Mouse (Mus musculus) lung, embryonic 16.5 days (tissue): ENCODE results near the gene Glipr1. TPM values are rescaled to one million over a fixed set of nuclear protein-coding genes. Genes with fewer than 3 reads are reported as not detected.

Experiments
- ATAC-seq: fragments of 200-750 bp; cut with Nextera tagmentation; 2 replicates; pipeline ENCODE4 v1.8.0; 2017; ENCODE audit warnings: low read depth, mild to moderate bottlenecking, moderate library complexity
- H3K27ac ChIP-seq: fragments of 300-500 bp; sonication (generic); 2 replicates; pipeline ENCODE4 v1.5.1; 2014; ENCODE audit warnings: mild to moderate bottlenecking, control low read depth, low read length
- H3K27me3 ChIP-seq: fragments of 300-500 bp; sonication (generic); 2 replicates; pipeline ENCODE4 v1.6.1; 2014; ENCODE audit warnings: low read depth, low read length, mixed read lengths; ENCODE audit not compliant: control insufficient read depth, insufficient read depth
- H3K36me3 ChIP-seq: fragments of 300-500 bp; sonication (generic); 2 replicates; pipeline ENCODE4 v1.6.1; 2014; ENCODE audit warnings: low read length; ENCODE audit not compliant: control insufficient read depth, insufficient read depth
- H3K4me1 ChIP-seq: fragments of 300-500 bp; sonication (generic); replicated peaks from 2 replicates; pipeline ENCODE4 v1.6.1; 2014; ENCODE audit warnings: low read length, mixed read lengths; ENCODE audit not compliant: control insufficient read depth, insufficient read depth
- H3K4me2 ChIP-seq: fragments of 300-500 bp; sonication (generic); 2 replicates; pipeline ENCODE4 v1.6.1; 2014; ENCODE audit warnings: low read depth, low read length, control low read depth
- H3K4me3 ChIP-seq: fragments of 300-500 bp; sonication (generic); 2 replicates; pipeline ENCODE4 v1.5.1; 2014; ENCODE audit warnings: mild to moderate bottlenecking, low read length, control low read depth
- H3K9ac ChIP-seq: fragments of 300-500 bp; sonication (generic); 2 replicates; pipeline ENCODE4 v1.6.1; 2014; ENCODE audit warnings: low read length, control low read depth
- H3K9me3 ChIP-seq: fragments of 300-500 bp; sonication (generic); 2 replicates; pipeline ENCODE4 v1.6.1; 2016; ENCODE audit warnings: low read length; ENCODE audit not compliant: control insufficient read depth
- WGBS: fragments of 180-500 bp; shearing (Covaris S2); extraction: QIAGEN DNeasy Blood & Tissue Kit; methylation state at CpG from one replicate; pipeline ENCODE4 v1.1.7; 2014; 5-methylcytosine and 5-hydroxymethylcytosine counted together
- polyA plus RNA-seq: library from polyadenylated mRNA; unstranded; fragments of >200 nt; fragmentation: Nextera tagmentation; extraction: Ambion mirVana; gene quantifications from 2 replicates; pipeline ENCODE4 v1.2.1, GENCODE M21; 2015

Gene Glipr1
- polyA plus RNA-seq, 1 experiment from 2014 or later = 3.8 TPM

DNA sequence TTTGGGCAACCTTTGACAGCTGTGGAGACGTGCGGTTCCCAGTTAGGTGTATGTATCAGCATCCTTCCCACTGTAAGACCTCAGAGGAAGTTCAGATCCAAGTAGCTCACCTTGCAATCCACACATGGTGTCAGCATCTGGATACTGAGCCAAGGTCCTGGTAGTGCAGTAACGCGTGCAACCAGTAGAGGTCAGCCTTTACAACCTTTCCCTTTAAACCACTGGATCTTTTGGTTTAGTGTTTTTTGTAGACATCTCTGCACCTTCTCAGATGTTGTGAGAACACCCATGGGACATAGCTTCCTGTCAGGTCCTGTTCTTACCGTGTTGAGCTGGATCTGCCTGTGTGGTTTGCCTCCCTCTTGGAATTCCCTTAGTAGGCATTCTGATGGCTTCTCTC, 24.8 kb downstream of the Glipr1 start:
- WGBS = 38% methylated on average over 5 of the region's 5 CpGs
- Histone ChIP-seq H3K4me3 (no peak overlapping the region), H3K9ac (no peak overlapping the region), H3K4me2 (no peak overlapping the region), H3K4me1 (peaks cover 7% of the 10 kb centered on the region), H3K27ac (no peak overlapping the region), H3K27me3 (no peaks in the 10 kb centered on the region), H3K36me3 (peaks cover 21% of the 10 kb centered on the region), H3K9me3 (no peaks in the 10 kb centered on the region)
- ATAC-seq = no peak

DNA sequence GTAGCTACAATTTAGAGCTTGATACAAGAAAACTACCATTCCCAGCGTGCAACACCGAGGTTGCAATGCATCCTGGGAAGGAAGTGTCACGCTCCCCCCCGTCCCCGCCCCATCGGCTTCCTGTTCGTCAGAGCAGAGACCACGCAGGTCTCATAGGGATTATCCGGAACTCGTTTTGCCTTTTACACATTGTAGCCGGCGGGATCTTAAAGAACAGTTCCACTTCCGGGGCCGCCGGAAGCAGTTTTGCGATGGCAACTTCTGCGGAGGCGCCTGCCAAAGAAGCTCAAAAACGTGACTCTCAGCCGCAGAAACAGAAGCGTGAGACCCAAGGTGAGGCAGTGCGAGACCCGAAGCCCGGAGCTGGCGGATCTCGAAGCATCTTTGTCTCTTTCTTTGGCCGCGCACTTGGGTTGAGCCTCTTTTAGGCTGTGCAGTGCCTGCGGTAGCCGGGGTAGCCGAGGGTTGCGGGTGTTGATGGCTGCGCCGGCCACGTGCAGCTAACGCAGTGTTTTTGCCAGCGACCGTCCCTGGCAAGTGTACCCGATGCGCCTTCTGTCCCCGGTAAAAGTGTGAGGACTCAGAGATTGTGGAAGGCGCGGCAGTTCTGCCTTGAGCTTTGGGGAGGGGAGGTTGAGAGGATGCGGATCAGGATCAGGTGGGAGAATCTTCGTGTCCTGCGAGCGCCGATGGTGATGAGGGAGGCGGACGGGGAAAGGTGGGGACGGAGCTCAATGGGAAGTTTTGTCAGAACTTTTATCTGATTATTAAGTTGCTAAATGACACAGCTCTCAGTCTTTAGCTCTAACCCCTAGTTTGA, 29.7 kb downstream of the Glipr1 start, which contains the start of gene Krr1:
TSS of gene Krr1 (plus strand) at position 123 of the 820 bp plus-strand sequence.
- Histone ChIP-seq H3K27me3 (no peaks in the 10 kb centered on the region), H3K9ac (peak within 1 kb of the TSS; percentile 94), H3K36me3 (peaks cover 4% of the 10 kb centered on the region; the same call in 1 of the 2 replicates), H3K4me3 (peak within 1 kb of the TSS; percentile 95), H3K4me2 (peak within 1 kb of the TSS; percentile 86), H3K9me3 (no peaks in the 10 kb centered on the region), H3K4me1 (peaks cover 7% of the 10 kb centered on the region), H3K27ac (peak within 1 kb of the TSS; percentile 55; the same call in 1 of the 2 replicates)
- peak; percentile 99 for ATAC-seq
- WGBS = under 1% methylated on average over 51 of the region's 51 CpGs

DNA sequence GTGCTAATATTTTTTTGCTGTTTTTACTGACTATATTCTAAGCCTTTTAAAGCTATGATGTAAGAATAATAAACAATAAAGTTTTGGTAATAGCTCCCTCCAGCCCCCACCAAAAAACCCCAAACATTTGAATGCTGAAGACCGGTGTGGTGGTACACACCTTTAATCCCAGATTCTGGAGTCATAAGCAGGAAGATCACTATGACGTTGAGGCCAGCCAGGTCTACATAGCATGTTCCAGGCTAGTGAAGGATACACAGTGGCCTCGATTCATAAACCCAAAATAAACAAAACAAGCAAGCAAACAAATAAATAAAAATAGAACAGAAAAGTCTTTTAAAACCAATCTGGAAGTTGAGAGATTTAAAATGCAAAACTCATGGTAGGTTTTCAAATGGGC, 30.5 kb downstream of the Glipr1 start:
- H3K4me2 ChIP-seq = no peak overlapping the region
- H3K9me3 ChIP-seq = no peaks in the 10 kb centered on the region
- H3K36me3 ChIP-seq = no peaks in the 10 kb centered on the region
- no peak overlapping the region for H3K4me3 ChIP-seq
- WGBS = 81% methylated on average over 3 of the region's 3 CpGs
- no peak overlapping the region for H3K9ac ChIP-seq
- H3K4me1 ChIP-seq = peaks cover 7% of the 10 kb centered on the region
- no peaks in the 10 kb centered on the region for H3K27me3 ChIP-seq
- no peak for ATAC-seq
- no peak overlapping the region for H3K27ac ChIP-seq

DNA sequence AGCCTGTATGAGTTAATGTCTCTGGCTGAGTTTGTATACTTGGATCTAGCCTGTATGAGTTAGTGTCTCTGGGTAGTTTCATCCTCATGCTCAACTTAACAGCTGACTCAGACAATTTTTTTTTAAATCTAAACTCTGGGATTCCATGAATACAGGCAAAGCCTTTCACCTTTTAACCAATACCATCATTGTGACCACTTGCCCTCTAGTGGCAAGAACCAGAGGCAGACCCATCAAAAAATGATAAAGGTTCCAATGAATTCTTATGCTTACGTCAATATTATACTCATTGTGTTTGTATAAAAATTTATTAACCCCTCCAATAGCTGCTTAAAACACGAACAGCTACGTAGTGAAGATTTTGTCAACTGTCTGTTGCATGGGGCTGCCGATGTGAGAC, 36.0 kb downstream of the Glipr1 start:
- H3K27me3 ChIP-seq = no peaks in the 10 kb centered on the region
- H3K27ac ChIP-seq = no peak overlapping the region
- H3K4me3 ChIP-seq = no peak overlapping the region
- no peaks in the 10 kb centered on the region for H3K4me1 ChIP-seq
- no peaks in the 10 kb centered on the region for H3K36me3 ChIP-seq
- ATAC-seq = peak; percentile 7; the same call in 1 of the 2 replicates
- H3K9ac ChIP-seq = no peak overlapping the region
- H3K9me3 ChIP-seq = no peaks in the 10 kb centered on the region
- WGBS = 45% methylated on average over 4 of the region's 4 CpGs
- no peak overlapping the region for H3K4me2 ChIP-seq

DNA sequence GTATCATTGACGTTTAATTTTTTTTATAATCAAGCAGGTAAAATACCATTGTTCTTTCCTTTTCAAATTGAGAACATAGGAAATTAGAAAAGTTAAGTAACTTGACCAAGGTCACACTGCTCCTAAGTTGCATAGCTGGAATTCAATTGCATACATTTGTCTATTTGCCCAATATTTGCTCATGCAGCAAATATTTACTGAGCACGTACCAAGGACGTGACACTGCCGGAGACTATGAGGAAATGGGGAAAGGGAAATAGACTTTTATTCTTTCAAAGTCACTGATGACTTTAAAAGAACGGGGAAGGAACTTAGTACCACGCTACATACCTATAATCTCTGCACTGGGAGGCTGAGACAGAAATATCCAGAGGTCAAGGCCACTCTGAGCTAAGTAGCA, 42.0 kb downstream of the Glipr1 start:
- peak overlapping the region; percentile 73 for H3K27ac ChIP-seq
- WGBS = 47% methylated on average over 6 of the region's 6 CpGs
- ATAC-seq = peak; percentile 29
- H3K9ac ChIP-seq = no peak overlapping the region
- H3K27me3 ChIP-seq = no peaks in the 10 kb centered on the region
- H3K4me1 ChIP-seq = peaks cover 4% of the 10 kb centered on the region
- H3K4me3 ChIP-seq = no peak overlapping the region
- no peaks in the 10 kb centered on the region for H3K9me3 ChIP-seq
- H3K4me2 ChIP-seq = no peak overlapping the region
- no peaks in the 10 kb centered on the region for H3K36me3 ChIP-seq

DNA sequence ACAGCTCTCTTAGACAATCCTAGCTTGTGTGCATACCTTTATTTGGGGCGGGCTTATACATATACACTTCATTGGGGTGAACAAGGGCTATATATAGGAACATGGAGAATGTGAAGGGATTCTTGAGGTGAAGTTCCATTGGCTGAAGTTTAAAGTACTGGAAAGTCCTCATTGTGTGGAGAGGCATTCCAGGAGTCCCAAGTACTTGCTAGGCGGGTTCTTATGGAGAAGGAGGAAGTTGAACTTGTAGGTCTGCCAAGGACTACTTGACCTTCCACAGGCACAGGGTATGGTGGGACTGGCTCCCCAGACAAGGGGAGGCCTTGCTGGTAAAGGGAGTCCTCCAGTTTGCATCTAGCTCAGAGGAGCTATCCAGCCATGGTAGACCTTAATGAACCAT, 43.1 kb downstream of the Glipr1 start:
- H3K9ac ChIP-seq = no peak overlapping the region
- no peaks in the 10 kb centered on the region for H3K9me3 ChIP-seq
- peak overlapping the region; percentile 33; the same call in 1 of the 2 replicates for H3K4me2 ChIP-seq
- peak overlapping the region; percentile 89 for H3K27ac ChIP-seq
- H3K4me1 ChIP-seq = peaks cover 4% of the 10 kb centered on the region
- WGBS = 55% methylated on average over 2 of the region's 2 CpGs
- H3K36me3 ChIP-seq = no peaks in the 10 kb centered on the region
- peak; percentile 94 for ATAC-seq
- no peaks in the 10 kb centered on the region for H3K27me3 ChIP-seq
- H3K4me3 ChIP-seq = no peak overlapping the region

DNA sequence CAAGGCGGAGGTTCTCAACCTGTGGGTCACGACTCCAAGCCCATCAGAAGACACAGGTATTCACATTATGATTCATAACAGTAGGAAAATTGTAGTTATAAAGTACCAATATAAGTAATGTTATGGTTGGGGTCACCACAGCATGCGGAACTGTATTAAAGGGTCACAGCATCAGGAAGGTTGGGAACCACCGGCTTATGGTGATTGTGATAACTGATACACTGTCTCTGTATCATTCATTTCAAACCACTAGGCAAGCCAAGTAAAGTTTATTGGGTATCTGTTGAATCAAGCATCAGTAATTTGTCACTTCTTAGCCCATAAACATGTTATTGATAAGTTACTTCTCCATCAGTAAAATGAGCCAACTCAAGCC, 44.4 kb downstream of the Glipr1 start:
- 34% methylated on average over 4 of the region's 4 CpGs for WGBS
- no peak overlapping the region for H3K27ac ChIP-seq
- ATAC-seq = no peak

DNA sequence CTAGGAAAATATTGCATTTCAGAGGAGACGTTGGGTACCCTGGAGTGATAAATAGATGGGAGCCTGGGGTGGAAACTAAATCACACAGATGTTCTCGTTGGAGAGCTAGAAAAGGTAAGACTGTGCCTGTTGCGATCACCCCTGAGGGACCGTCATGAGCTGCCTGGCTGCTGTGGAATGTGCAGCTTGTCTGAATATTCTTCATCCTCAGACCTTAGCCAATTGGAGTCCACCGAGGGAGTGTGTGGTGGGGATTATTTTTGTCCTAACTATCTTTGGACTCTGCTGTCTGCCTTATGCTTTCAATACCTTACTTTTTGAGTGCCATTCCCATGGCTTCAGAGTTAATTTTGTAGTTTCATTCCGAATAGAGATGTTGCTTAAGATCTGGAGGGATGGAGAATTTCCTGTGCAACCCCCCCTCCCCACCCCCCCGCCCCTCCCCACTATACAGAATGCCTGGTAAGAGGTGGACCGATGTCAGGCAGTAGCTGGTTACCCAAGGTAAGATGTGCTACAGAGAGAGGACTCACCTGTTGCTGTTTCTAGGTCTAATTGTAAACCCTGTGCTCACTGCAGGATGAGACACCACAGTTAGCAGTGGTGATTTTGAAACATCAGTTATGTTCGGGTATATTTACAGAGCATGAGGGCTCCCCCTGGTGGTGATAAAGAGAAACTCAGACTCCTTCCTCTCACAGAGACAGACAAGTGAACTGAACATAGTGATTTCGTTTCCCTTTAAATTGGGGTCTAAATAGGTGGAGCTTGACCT, 45.0 kb downstream of the Glipr1 start:
- Histone ChIP-seq H3K36me3 (no peaks in the 10 kb centered on the region), H3K27ac (no peak overlapping the region), H3K4me3 (no peak overlapping the region), H3K27me3 (no peaks in the 10 kb centered on the region), H3K9ac (no peak overlapping the region), H3K9me3 (no peaks in the 10 kb centered on the region), H3K4me1 (peaks cover 4% of the 10 kb centered on the region), H3K4me2 (no peak overlapping the region)
- peak; percentile 31; the same call in 1 of the 2 replicates for ATAC-seq
- 49% methylated on average over 10 of the region's 10 CpGs for WGBS

More for the DNA sequence above, 44.4 kb downstream of the Glipr1 start:
- Histone ChIP-seq H3K4me2 (no peak overlapping the region), H3K36me3 (no peaks in the 10 kb centered on the region), H3K4me1 (peaks cover 4% of the 10 kb centered on the region), H3K9ac (no peak overlapping the region), H3K9me3 (no peaks in the 10 kb centered on the region), H3K4me3 (no peak overlapping the region), H3K27me3 (no peaks in the 10 kb centered on the region)

DNA sequence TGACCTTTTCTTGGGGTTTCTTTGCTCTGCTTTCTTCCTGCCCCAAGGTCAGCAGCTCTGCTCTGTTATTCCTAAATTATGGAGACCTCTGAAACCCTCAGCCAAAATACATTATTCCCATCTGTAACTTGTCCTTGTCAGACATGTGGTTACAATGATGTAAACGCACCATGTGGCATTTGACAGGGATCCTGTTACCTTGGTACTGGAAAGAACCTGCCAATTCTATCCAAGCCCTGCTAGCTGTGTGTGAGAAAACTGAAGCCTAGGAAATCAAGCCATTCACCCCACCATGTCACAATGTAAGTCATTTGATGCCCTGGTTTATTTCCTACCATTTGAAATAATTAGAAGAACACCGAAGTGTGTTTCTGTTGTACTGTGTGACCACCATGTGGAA, 46.6 kb downstream of the Glipr1 start:
- no peak for ATAC-seq
- no peak overlapping the region for H3K27ac ChIP-seq
- H3K4me3 ChIP-seq = no peak overlapping the region
- H3K4me2 ChIP-seq = no peak overlapping the region
- no peaks in the 10 kb centered on the region for H3K27me3 ChIP-seq
- H3K4me1 ChIP-seq = peaks cover 4% of the 10 kb centered on the region
- H3K9me3 ChIP-seq = no peaks in the 10 kb centered on the region
- H3K36me3 ChIP-seq = no peaks in the 10 kb centered on the region
- WGBS = 86% methylated on average over 2 of the region's 2 CpGs
- H3K9ac ChIP-seq = no peak overlapping the region
